Mouse (Mus musculus) CD8-positive naive resting alpha-beta T cell, adult 2 months (primary cell): Measurements from ENCODE around the gene Olfr495.

Experiments
- DNase-seq, 2 experiments: peaks; one replicate each; pipeline ENCODE4 v3.0.0; 2022; ENCODE audit warnings: low read depth in 2 of 2, low spot score in 2 of 2

Gene Olfr495

GRCm38 (mm10) chr7:108392867-108393266 lies at the start of gene Olfr495:
Gene Olfr495, plus strand, starts transcription at chr7:108393167.
- no peak for DNase-seq

GRCm38 (mm10) chr7:108346879-108347278 lies 46.1 kb upstream of the Olfr495 start, which contains the start of gene Olfr493:
Gene Olfr493, minus strand, starts transcription at chr7:108346979.
- no peak for DNase-seq

- DNase-seq = no peak
Measured at GRCm38 (mm10) chr7:108365035-108365434, 27.9 kb upstream of the Olfr495 start, which contains the start of gene Olfr494. Gene Olfr494, plus strand, starts transcription at chr7:108365335.

GRCm38 (mm10) chr7:108420121-108420520 lies 27.2 kb downstream of the Olfr495 start, which contains the start of gene Olfr497:
Gene Olfr497, plus strand, starts transcription at chr7:108420421.
- DNase-seq = no peak
